Mouse (Mus musculus) gastrocnemius, adult 2 months (tissue): ENCODE data around the gene Tdrd9. TPM values are rescaled to one million over a fixed set of nuclear protein-coding genes. Genes with fewer than 3 reads are reported as not detected.
A peak's percentile ranks its signal among the peaks of the same experiment; 100 is the strongest.
"Not testable (repeated sequence)": the region's sequence is repeated elsewhere in the genome, so short reads cannot be mapped to it uniquely, and the experiment has no call there.

Experiments
- DNase-seq: peaks from one replicate; pipeline ENCODE4 v3.0.0; 2022
- H3K27ac ChIP-seq: fragments of 200-600 bp; 2 replicates; pipeline ENCODE4 v1.8.1; 2022; ENCODE audit warnings: mild to moderate bottlenecking
- H3K4me3 ChIP-seq: fragments of 200-600 bp; 2 replicates; pipeline ENCODE4 v1.8.1; 2022; ENCODE audit warnings: mild to moderate bottlenecking, moderate library complexity
- CTCF ChIP-seq: fragments of 200-600 bp; IDR thresholded peaks from 2 replicates; pipeline ENCODE4 v1.8.1; 2022; ENCODE audit warnings: antibody characterized with exemption, mild to moderate bottlenecking, moderate library complexity
- intact Hi-C: fragments of 180-260 bp; cut with DNase I; formaldehyde crosslinking; loops from one replicate; pipeline ENCODE4 v1.15.1; 2025
- total RNA-seq, 2 experiments: library from RNA; stranded (reverse); gene quantifications; 2 replicates each; pipeline ENCODE4 v1.2.3; 2021

The Tdrd9 gene
- total RNA-seq, 2 experiments from 2014 or later, result 0.20 to 0.41 TPM

DNA sequence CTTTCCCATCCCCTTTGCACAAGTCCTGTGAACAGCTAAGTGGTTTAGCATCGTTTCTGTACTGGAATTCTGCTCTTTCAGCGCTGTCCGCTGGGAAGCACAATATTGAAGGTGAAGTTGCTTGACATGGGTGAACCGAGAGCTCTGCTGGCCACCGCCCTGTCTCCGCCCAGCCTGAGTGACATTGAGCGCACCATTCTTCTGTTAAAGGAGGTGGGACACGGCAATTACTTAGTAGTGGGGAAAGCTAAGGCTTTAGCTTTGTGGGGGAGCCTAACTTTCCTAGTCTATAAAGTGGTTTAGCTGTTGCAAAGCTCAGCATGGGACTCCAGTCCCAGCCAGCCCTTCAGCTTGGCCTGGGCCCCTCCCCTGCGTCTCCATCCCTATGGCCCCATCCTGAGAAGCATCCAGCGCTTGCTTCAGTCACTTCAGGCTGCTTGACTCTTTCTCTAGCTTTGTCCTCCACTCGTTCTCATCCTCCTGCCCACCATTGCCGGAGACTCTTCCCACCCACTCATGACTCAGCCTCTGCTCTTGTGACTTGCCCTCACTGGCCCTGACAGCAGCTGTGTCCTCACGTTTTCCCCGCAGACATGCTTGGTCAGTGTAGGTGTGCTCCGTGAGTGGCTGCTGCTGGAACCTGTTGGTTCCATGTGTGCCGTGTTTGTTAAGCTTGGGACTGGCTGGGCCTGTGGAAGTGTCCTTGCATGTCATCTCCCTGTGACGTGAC is 53.4 kb downstream of the Tdrd9 start:
- no peak for DNase-seq
- H3K27ac ChIP-seq, result no peak overlapping the region
- TF ChIP-seq CTCF, result no peak

DNA sequence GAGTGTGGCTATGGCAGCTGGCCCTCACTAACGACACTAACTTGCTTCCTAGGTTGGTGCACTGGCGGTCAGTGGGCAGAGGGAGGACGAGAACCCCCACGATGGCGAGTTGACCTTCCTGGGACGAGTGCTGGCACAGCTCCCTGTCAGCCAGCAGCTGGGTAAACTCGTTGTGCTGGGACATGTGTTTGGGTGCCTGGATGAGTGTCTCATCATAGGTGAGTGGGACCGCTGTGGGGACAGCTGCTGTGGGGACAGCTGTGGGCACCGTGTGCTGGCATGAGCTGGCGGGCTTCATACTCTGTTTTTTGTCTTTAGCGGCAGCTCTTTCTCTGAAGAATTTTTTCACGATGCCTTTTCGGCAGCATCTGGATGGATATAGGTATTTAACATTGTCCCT is 54.1 kb downstream of the Tdrd9 start:
- intact Hi-C loops, result no loop called here
- DNase-seq, result no peak
- Histone ChIP-seq H3K4me3 (no peak overlapping the region), H3K27ac (no peak overlapping the region)
- no peak for TF ChIP-seq CTCF

More for the DNA sequence above, 53.4 kb downstream of the Tdrd9 start:
- intact Hi-C loops, result no loop called here
- H3K4me3 ChIP-seq, result no peak overlapping the region

DNA sequence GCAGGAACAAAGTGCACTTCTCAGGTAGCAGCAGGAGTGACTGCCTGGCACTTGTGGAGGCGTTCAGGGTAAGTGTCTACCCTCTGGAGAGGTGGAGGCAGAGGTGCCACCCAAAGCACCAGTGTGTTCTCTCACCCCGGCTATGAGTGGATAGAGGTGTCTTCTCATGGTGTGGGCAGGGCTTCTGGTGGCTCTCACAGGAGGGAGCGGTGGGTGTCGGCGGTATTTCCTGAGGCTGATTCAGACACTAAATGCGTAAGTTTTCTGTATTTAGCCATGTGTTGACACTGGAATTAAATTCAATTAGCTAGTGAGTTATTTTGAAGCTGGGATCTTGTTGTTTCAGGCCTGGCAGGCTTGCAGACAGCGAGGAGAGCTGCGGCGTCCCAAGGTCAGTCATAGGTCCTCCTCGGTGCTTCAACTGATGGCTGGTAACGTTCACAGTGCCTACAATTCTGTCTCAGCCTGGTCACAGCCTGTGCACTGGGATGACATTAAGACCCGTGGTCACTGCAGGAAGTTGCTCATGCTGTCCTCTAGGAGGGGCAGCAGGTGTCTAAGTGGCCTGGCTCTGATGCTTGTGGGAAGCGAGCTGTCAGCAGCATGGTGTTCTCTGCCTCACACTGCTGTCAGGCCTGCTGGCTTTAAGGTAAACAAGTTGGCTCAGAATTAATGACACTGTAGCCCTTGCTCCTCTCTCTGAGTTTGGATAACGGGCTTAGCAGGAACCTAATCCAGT is 54.7 kb downstream of the Tdrd9 start:
- Histone ChIP-seq H3K4me3 (no peak overlapping the region), H3K27ac (no peak overlapping the region)
- intact Hi-C loops, result no loop called here
- TF ChIP-seq CTCF, result no peak
- no peak for DNase-seq

DNA sequence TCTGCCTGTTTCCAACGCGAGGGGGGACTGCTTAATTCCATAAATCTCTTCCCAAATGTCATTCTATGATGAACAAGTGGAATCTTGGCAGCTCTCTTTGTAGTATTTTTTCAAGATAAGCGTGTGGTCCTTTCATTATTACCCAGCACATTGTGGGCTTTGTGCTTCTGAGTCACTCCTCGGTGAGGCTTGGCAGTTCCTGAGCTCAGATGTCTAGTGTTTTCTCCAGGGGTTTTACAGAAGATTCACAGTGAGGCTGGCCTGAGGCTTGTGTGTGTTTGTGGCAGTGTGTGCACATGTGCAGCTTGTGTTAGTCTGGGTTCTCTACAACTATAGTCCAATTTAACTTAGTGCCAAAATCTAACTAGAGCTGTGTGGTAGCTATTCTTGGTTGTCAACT is 56.0 kb downstream of the Tdrd9 start:
- TF ChIP-seq CTCF, result no peak
- H3K4me3 ChIP-seq, result no peak overlapping the region
- no peak overlapping the region for H3K27ac ChIP-seq
- DNase-seq, result no peak
- intact Hi-C loops, result no loop called here

DNA sequence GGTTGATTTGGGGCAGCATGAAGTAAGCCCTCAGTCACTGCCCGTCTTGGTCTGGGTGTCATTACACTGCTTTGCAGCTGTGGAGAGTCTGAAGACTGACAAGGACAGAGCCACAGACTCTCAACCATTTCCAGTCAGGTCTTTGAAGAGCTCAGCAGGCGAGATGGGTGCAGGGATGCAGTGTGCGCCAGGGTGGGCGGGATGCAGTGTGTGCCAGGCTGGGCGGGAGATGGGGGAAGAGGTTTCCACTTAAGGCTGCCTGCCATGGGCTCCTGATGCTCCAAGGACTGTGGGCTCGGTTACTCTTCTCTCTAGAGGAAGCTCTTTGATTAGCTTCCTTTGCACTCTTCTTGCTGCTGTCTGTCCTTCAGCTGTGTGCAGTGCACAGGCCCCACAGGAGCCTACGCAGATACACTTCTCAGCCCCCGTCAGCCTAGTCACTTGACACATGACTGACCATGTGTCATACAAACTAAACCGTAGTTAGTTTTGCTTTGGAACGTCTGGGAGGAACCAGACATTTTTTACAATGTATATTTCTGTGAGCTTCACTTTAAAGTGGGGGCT is 62.1 kb downstream of the Tdrd9 start:
- Histone ChIP-seq H3K4me3 (no peak overlapping the region), H3K27ac (no peak overlapping the region)
- intact Hi-C loops, result no loop called here
- TF ChIP-seq CTCF, result no peak
- DNase-seq, result no peak

DNA sequence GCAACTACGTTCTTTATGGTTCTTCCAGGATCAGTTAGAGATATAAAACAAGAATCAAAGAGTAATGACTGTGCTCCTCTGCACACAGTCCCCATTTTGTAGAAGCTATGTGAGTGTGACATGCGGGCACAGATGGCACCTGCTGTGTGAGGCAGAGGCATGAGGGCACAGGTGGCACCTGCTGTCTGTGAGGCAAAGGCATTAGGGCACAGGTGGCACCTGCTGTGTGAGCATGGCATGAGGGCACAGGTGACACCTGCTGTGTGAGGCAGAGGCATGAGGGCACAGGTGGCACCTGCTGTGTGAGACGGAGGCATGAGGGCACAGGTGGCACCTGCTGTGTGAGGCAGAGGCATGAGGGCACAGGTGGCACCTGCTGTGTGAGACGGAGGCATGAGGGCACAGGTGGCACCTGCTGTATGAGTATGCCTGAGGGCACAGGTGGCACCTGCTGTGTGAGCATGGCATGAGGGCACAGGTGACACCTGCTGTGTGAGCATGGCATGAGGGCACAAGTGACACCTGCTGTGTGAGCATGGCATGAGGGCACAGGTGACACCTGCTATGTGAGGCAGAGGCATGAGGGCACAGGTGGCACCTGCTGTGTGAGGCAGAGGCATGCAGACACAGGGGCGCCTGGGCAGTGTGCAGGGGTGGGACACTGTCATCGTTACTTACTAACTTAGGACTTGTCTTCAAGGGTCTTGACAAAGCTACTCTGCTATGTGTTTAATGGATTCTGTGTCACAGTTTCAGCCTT is 64.2 kb downstream of the Tdrd9 start:
- intact Hi-C loops, DNase-seq, H3K27ac ChIP-seq, H3K4me3 ChIP-seq: not testable (repeated sequence)

DNA sequence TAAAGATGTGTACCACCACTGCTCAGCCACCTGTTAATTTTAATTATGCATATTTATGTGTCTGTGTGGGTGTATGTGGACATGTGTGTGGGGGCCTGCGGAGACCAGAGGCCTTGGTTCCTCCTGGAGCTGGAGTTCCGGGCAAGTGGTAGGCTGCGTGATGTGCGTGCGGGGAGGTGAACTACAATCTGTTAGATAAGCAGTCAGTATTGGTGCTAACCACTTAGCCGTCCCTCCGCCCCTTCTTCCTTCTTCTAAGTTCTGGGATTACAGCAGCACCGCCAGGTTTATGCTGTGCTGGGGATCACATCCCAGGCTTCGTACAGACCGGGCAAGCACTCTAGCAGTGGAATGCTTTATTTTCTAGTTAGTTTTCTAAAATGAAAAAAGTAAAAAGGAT is 67.1 kb downstream of the Tdrd9 start:
- H3K27ac ChIP-seq, result no peak overlapping the region
- intact Hi-C loops, result no loop called here
- no peak for TF ChIP-seq CTCF
- no peak for DNase-seq
- H3K4me3 ChIP-seq, result no peak overlapping the region

DNA sequence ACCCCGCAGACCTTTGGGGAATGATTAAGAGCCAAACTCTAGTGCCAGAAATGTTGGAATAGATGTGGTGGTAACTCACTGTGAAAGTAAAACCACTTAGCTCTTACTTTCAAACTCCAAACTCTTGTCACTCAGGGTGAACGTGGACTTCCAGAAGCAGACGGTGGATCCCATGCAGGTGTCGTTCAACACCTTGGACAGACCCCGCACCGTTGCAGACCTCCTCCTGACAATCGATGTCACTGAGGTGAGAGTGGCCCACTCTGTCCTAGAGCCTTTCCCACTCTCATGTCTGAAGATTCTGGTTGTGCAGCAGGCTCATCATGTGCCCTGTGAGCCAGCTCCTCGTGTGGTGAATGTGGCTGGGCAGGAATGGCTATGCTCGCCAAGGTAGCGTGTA is 67.8 kb downstream of the Tdrd9 start:
- H3K4me3 ChIP-seq, result no peak overlapping the region
- H3K27ac ChIP-seq, result no peak overlapping the region
- intact Hi-C loops, result no loop called here
- DNase-seq, result no peak
- no peak for TF ChIP-seq CTCF

DNA sequence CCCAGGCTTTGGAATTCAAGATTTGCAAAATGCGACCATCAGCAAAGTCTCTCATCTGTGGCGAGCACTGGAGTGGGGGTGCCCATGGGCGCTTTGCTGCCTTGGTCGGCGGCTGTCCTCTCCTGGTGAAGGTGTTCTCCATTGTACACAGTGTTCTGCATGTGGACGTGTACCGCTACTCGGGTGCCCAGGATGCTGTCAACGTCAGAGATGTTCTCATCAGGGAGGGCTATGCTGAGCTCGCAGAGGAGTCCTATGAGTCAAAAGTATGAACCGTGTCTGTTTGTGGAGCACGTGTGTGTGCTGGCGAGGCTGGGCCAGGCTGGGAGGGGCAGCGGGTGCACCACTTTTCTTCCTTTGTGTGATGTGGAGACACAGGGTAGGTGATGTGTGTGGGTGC is 71.3 kb downstream of the Tdrd9 start:
- intact Hi-C loops, result no loop called here
- DNase-seq, result no peak
- Histone ChIP-seq H3K4me3 (no peak overlapping the region), H3K27ac (no peak overlapping the region)
- TF ChIP-seq CTCF, result no peak

DNA sequence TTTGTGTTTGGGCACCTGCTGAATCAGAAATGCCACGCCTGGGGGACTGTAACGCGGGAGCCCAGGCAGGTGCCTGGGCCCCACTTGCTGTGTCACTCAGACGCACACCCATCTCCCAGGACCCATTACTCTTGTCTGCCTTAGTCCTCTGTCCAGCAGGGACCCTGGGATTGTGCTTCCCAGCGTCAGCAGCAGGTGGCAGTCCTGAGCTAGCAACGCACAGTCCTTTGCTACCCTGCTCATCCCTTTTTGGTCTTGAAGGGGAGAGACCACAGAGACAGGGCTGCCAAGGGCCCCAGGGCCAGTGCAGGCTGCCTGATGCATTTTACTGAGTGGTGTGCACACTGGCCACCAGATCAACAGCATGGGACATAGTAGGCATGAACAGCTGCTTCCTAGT is 106.3 kb downstream of the Tdrd9 start:
- Histone ChIP-seq H3K27ac (no peak overlapping the region), H3K4me3 (no peak overlapping the region)
- peak; percentile 79 for TF ChIP-seq CTCF
- intact Hi-C loops, result loop anchor here (1.0 kb wide), 1 partner anchor 14 kb away; no protein-coding TSS in a partner anchor
- DNase-seq, result peak; percentile 75

DNA sequence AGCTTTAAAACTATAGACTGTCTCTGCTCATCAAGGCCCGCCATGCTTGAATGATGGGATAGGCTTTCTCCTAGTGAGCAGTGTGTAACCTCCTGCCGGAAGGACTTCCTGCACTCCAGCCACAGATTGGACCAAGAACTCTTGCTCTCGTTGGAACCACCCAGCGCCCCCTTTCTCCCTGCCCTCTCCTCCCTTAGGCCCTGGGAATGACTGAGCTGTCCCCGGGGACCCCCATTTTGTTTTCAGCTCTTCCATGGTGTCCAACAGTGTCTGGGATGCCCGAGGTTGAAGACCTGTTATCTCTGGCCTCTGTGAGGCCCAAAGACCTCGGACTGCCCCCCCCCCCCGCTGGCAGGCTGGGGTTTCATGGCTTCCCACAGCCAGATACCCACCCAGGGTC is 108.6 kb downstream of the Tdrd9 start:
- Histone ChIP-seq H3K27ac (no peak overlapping the region), H3K4me3 (no peak overlapping the region)
- intact Hi-C loops, result no loop called here
- DNase-seq, result no peak
- no peak for TF ChIP-seq CTCF

DNA sequence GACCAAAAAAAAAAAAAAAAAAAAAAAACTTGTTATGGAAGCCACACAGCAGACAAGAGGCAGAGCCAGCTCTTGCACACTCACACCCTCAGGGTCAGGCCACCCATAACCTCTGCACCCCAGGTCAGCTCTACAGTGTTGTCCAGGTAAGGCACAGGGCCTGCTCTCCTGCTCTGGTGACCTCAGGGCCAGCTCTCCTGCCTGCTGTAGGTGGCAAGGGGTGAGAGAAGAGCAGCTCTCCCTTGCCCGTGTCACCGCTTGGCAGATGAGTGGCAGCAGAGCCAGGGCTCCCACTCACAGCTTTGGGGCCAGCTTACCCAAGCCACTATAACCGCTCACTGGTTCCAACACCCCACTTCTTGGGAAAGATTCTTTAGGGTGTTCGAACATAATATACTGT is 109.6 kb downstream of the Tdrd9 start:
- no peak for DNase-seq
- no peak for TF ChIP-seq CTCF
- no peak overlapping the region for H3K27ac ChIP-seq
- intact Hi-C loops, result no loop called here
- H3K4me3 ChIP-seq, result no peak overlapping the region

DNA sequence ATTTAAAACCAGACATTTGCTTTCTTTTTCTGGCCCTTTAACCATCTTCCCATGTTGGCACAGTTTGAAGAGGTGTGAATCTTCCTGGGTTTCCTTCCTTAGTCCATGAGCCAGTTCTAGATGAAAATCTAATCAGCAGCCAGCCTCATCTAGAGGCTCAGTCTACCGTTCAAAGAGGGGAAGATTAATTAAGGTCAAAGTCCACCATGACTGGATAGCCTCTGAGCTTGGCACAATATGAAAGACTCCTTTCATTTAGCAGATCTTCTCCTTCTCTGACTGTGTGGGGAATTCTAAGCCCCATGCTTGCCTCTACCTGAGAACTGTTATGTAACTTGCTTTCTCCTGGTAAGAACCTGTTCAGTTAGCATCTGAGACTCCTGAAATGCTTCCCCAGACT is 110.9 kb downstream of the Tdrd9 start:
- intact Hi-C loops, result no loop called here
- Histone ChIP-seq H3K4me3 (no peak overlapping the region), H3K27ac (no peak overlapping the region)
- TF ChIP-seq CTCF, result no peak
- no peak for DNase-seq
